Comparison of ENCODE assay signal across 12 mouse cellular contexts in genomic region chr2:41486116-41486515, GRCm38 (mm10).
"Had no signal": no experiment of that assay in that cellular context is flagged by ENCODE, and none has a peak within 500 bp of the region (broad histone marks: within the 10 kb centered on the region; RNA-seq: fewer than 3 reads in every experiment).

No protein-coding gene starts in this region.

- ATAC-seq: lung, postnatal 0 days; midbrain, embryonic 13.5 days had no signal

- DNase-seq: kidney, adult 8-10 months; kidney, postnatal 25 days; lung, adult 2 months; lung, postnatal 36 days; thymus, adult 18-20 months; thymus, postnatal 14 days had no signal

- H3K36me3 ChIP-seq: limb, embryonic 10.5 days; liver, embryonic 15.5 days; midbrain, embryonic 13.5 days had no signal

- H3K4me2 ChIP-seq: liver, embryonic 11.5 days; liver, embryonic 15.5 days; midbrain, embryonic 13.5 days had no signal

- H3K4me3 ChIP-seq: left cerebral cortex, adult 2 months; limb, embryonic 10.5 days; liver, embryonic 15.5 days; midbrain, embryonic 13.5 days had no signal

- H3K9me3 ChIP-seq: limb, embryonic 10.5 days; liver, embryonic 15.5 days; midbrain, embryonic 13.5 days had no signal

- H3K27me3 ChIP-seq: liver, embryonic 15.5 days; midbrain, embryonic 13.5 days had no signal

- H3K9ac ChIP-seq: liver, embryonic 15.5 days; midbrain, embryonic 13.5 days had no signal

- H3K4me1 ChIP-seq: limb, embryonic 10.5 days; liver, embryonic 15.5 days; midbrain, embryonic 13.5 days had no signal

- H3K27ac ChIP-seq: left cerebral cortex, adult 2 months; limb, embryonic 10.5 days; liver, embryonic 15.5 days; midbrain, embryonic 13.5 days had no signal
